ENCODE assay signal across 8 mouse cellular contexts in the genomic region with DNA sequence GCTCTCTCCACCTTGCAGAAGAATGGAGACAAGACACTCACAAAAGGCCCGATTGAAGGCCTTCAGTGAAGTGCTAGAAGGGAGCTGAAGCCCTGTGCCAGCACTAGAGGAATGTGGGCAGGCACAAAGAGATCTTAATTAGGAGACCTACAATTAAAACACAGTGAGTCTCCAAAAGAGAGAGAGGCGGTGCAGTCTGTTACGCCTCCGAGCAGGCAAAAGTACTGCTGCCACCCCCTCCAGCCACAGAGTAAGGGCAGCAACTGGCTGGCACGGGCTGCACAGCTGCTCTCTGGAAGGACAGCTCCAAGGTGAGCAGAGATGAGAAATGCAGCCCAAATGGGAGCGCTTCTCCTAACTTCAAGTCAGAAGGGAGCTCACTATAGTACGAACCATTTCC. TPM values are rescaled to one million over a fixed set of nuclear protein-coding genes. Genes with fewer than 3 reads are reported as not detected.
DNase-seq lines count a peak whose midpoint lies in the region; ATAC-seq and TF ChIP-seq lines count a peak whose summit lies in the region.

No protein-coding gene starts in this region.

- peaks cover 61% of the 10 kb centered on the region for H3K4me1 ChIP-seq in neural tube, embryonic 12.5 days
- H3K4me1 ChIP-seq in heart, embryonic 16.5 days (ENCODE audit: control insufficient read depth, insufficient read depth, low read length) = peaks cover 50% of the 10 kb centered on the region
- H3K4me1 ChIP-seq in olfactory bulb, adult 2 months (ENCODE audit: control insufficient read depth, insufficient read depth, low read length) = peaks cover 16% of the 10 kb centered on the region

- no peak for TF ChIP-seq CTCF in olfactory bulb, adult 2 months (IDR thresholded peaks at IDR 0.05; ENCODE audit: insufficient read depth, low read depth, low read length)

- WGBS in neural tube, embryonic 12.5 days = 29% methylated on average over 7 of the region's 7 CpGs
- 62% methylated on average over 7 of the region's 7 CpGs for WGBS in heart, embryonic 16.5 days
- WGBS in olfactory bulb, adult 2 months = 15% methylated on average over 7 of the region's 7 CpGs

- no peaks in the 10 kb centered on the region for H3K9me3 ChIP-seq in neural tube, embryonic 12.5 days
- H3K9me3 ChIP-seq in heart, embryonic 16.5 days (replicated peaks; ENCODE audit: control insufficient read depth, low read length) = no peaks in the 10 kb centered on the region

- peak; percentile 38 for DNase-seq in gastrocnemius, adult 18-20 months (ENCODE audit: low spot score)
- no peak for DNase-seq in gastrocnemius, postnatal 4 days (ENCODE audit: low spot score in 2 of 2)
- DNase-seq in neural tube, embryonic 10.5 days (ENCODE audit: extremely low spot score, low spot score) = no peak
- DNase-seq in B cell, adult 2 months = no peak
- DNase-seq in lung, postnatal 14 days = no peak

- no peaks in the 10 kb centered on the region for H3K36me3 ChIP-seq in neural tube, embryonic 12.5 days
- no peaks in the 10 kb centered on the region; the same call in 1 of the 2 replicates for H3K36me3 ChIP-seq in heart, embryonic 16.5 days (ENCODE audit: control insufficient read depth, insufficient read depth)

- TF ChIP-seq POLR2A in olfactory bulb, adult 2 months (IDR thresholded peaks at IDR 0.05; ENCODE audit: insufficient read depth, low read depth, low read length) = no peak

- H3K27me3 ChIP-seq in neural tube, embryonic 12.5 days (replicated peaks) = no peaks in the 10 kb centered on the region
- no peaks in the 10 kb centered on the region for H3K27me3 ChIP-seq in heart, embryonic 16.5 days (ENCODE audit: control insufficient read depth, insufficient read depth, low read length)

- no peak overlapping the region for H3K27ac ChIP-seq in neural tube, embryonic 12.5 days
- 0 out of 2 replicates have a peak overlapping the region, but pooled peaks have one; percentile 10 for H3K27ac ChIP-seq in heart, embryonic 16.5 days (ENCODE audit: low read length)
- H3K27ac ChIP-seq in olfactory bulb, adult 2 months (ENCODE audit: insufficient read depth, low read depth, low read length) = peak overlapping the region; percentile 48; the same call in 1 of the 2 replicates

- H3K4me2 ChIP-seq in neural tube, embryonic 12.5 days (replicated peaks) = peak overlapping the region; percentile 29; the same call in 1 of the 2 replicates
- H3K4me2 ChIP-seq in heart, embryonic 16.5 days (ENCODE audit: low read depth, low read length) = peak overlapping the region; percentile 14; the same call in 1 of the 2 replicates

- no peak overlapping the region for H3K9ac ChIP-seq in neural tube, embryonic 12.5 days
- 0 out of 2 replicates have a peak overlapping the region, but pooled peaks have one; percentile 21 for H3K9ac ChIP-seq in heart, embryonic 16.5 days (ENCODE audit: low read length)

- H3K4me3 ChIP-seq in neural tube, embryonic 12.5 days = no peak overlapping the region
- no peak overlapping the region for H3K4me3 ChIP-seq in heart, embryonic 16.5 days (ENCODE audit: low read length)
- H3K4me3 ChIP-seq in olfactory bulb, adult 2 months (ENCODE audit: insufficient read depth, low read depth, low read length) = no peak overlapping the region

- ATAC-seq in neural tube, embryonic 12.5 days (ENCODE audit: low FRiP score, low read depth) = no peak
- ATAC-seq in heart, embryonic 16.5 days (replicated peaks; ENCODE audit: extremely low read depth, insufficient read depth, low FRiP score) = no peak

RNA-seq across cellular contexts. Expression of a gene that starts 5.6 kb away (rescaled TPM):
- 10 to 100 TPM; 16.4 to 19.5 TPM for total RNA-seq in gastrocnemius, adult 18-20 months (2021)
- total RNA-seq in gastrocnemius, postnatal 4 days (2021) = 10 to 100 TPM; 27.6 to 31.5 TPM
- polyA plus RNA-seq in neural tube, embryonic 12.5 days (2016; fragmentation: Nextera tagmentation; extraction: Ambion mirVana) = 25.3 and 29.6 TPM in 2 replicates
- 7.7 and 8.2 TPM in 2 replicates for polyA plus RNA-seq in heart, embryonic 16.5 days (2015; fragmentation: Nextera tagmentation; extraction: Ambion mirVana)
- polyA plus RNA-seq in olfactory bulb, adult 2 months (2012; ENCODE audit: insufficient read depth, insufficient read length, low replicate concordance, missing spikeins) = 83.9 and 320 TPM in 2 replicates

RNA-seq across cellular contexts. Expression of a gene that starts 45.1 kb away (rescaled TPM):
- 100 to 1,000 TPM; 671 to 820 TPM for total RNA-seq in gastrocnemius, adult 18-20 months (2021)
- total RNA-seq in gastrocnemius, postnatal 4 days (2021) = 100 to 1,000 TPM; 631 to 643 TPM
- polyA plus RNA-seq in neural tube, embryonic 12.5 days (2016; fragmentation: Nextera tagmentation; extraction: Ambion mirVana) = 602 and 611 TPM in 2 replicates
- 1,180 and 1,367 TPM in 2 replicates for polyA plus RNA-seq in heart, embryonic 16.5 days (2015; fragmentation: Nextera tagmentation; extraction: Ambion mirVana)
- polyA plus RNA-seq in olfactory bulb, adult 2 months (2012; ENCODE audit: insufficient read depth, insufficient read length, low replicate concordance, missing spikeins) = not detected in 2 replicates

Comparison
In these comparisons a context has a peak if more than half of its experiments do, and no peak if none do; other contexts are left out.
1. RNA of a gene that starts 45.1 kb away (polyA plus RNA-seq): 1,180 to 1,367 TPM in heart, embryonic 16.5 days and 602 to 611 TPM in neural tube, embryonic 12.5 days; not detected in olfactory bulb, adult 2 months; every median in the first group is over 100 times any median in the second.